Mouse (Mus musculus) ES-Bruce4 (cell line): Measurements from ENCODE around the gene Ppp2r2d.

Experiments used
- CTCF ChIP-seq: IDR thresholded peaks from one replicate; pipeline ENCODE4 v1.8.1; 2011; ENCODE audit warnings: low read depth, low read length
- POLR2A ChIP-seq: IDR thresholded peaks from one replicate; pipeline ENCODE4 v1.8.1; 2011; ENCODE audit warnings: low read length; ENCODE audit not compliant: insufficient read depth

GRCm38 (mm10) chr7:138845544-138846391, at the start of gene Ppp2r2d, which contains the start of gene Mapk1ip1:
- peak; percentile 21 for TF ChIP-seq CTCF
- TF ChIP-seq POLR2A, result peak; percentile 87
